Mouse (Mus musculus) hindbrain, postnatal 0 days (tissue): ENCODE measurements around the gene Umps. TPM values are rescaled to one million over a fixed set of nuclear protein-coding genes. Genes with fewer than 3 reads are reported as not detected.

Experiments
- ATAC-seq: fragments of 200-750 bp; cut with Nextera tagmentation; 2 replicates; pipeline ENCODE4 v1.8.0; 2017; ENCODE audit warnings: mild to moderate bottlenecking, moderate TSS enrichment, moderate library complexity
- DNase-seq: peaks from one replicate; pipeline ENCODE4 v3.0.0-alpha.2; 2015; ENCODE audit warnings: low spot score
- H3K27ac ChIP-seq: fragments of 300-500 bp; sonication (generic); 2 replicates; pipeline ENCODE4 v1.5.1; 2014; ENCODE audit warnings: mild to moderate bottlenecking
- H3K27me3 ChIP-seq: fragments of 300-500 bp; sonication (generic); 2 replicates; pipeline ENCODE4 v1.6.1; 2014; ENCODE audit warnings: low read length, mixed read lengths; ENCODE audit not compliant: insufficient read depth
- H3K36me3 ChIP-seq: fragments of 300-500 bp; sonication (generic); 2 replicates; pipeline ENCODE4 v1.6.1; 2014; ENCODE audit warnings: low read length, mixed read lengths; ENCODE audit not compliant: insufficient read depth
- H3K4me1 ChIP-seq: fragments of 300-500 bp; sonication (generic); 2 replicates; pipeline ENCODE4 v1.6.1; 2014; ENCODE audit warnings: antibody characterized with exemption, low read length, mixed read lengths; ENCODE audit not compliant: insufficient read depth
- H3K4me2 ChIP-seq: fragments of 300-500 bp; sonication (generic); 2 replicates; pipeline ENCODE4 v1.6.1; 2014; ENCODE audit warnings: low read depth, mild to moderate bottlenecking, low read length, moderate library complexity, mixed read lengths
- H3K4me3 ChIP-seq: fragments of 300-500 bp; sonication (generic); 2 replicates; pipeline ENCODE4 v1.5.1; 2014; ENCODE audit warnings: low read length
- H3K9ac ChIP-seq: fragments of 300-500 bp; sonication (generic); replicated peaks from 2 replicates; pipeline ENCODE4 v1.6.1; 2014; ENCODE audit warnings: mild to moderate bottlenecking, low read length, moderate library complexity, mixed read lengths
- H3K9me3 ChIP-seq: fragments of 300-500 bp; sonication (generic); 2 replicates; pipeline ENCODE4 v1.6.1; 2016; ENCODE audit warnings: low read length, mixed read lengths
- CTCF ChIP-seq: IDR thresholded peaks from 2 replicates; pipeline ENCODE4 v1.5.1; 2016; ENCODE audit warnings: antibody characterized with exemption, control low read depth, low read depth
- WGBS: fragments of 180-500 bp; shearing (Covaris S2); extraction: QIAGEN DNeasy Blood & Tissue Kit; methylation state at CpG from one replicate; pipeline ENCODE4 v1.1.7; 2014; 5-methylcytosine and 5-hydroxymethylcytosine counted together
- polyA plus RNA-seq: library from polyadenylated mRNA; unstranded; fragments of >200 nt; fragmentation: Nextera tagmentation; extraction: Ambion mirVana; gene quantifications from 2 replicates; pipeline ENCODE4 v1.2.1, GENCODE M21; 2015
- total RNA-seq: library from RNA; depleted of rRNA; stranded (reverse); fragments of >200 nt; gene quantifications from 2 replicates; pipeline ENCODE4 v1.2.3, GENCODE M21; 2014

Umps gene
- total and polyA plus RNA-seq, 2 experiments from 2014 or later, result 23.6 to 23.7 TPM

DNA sequence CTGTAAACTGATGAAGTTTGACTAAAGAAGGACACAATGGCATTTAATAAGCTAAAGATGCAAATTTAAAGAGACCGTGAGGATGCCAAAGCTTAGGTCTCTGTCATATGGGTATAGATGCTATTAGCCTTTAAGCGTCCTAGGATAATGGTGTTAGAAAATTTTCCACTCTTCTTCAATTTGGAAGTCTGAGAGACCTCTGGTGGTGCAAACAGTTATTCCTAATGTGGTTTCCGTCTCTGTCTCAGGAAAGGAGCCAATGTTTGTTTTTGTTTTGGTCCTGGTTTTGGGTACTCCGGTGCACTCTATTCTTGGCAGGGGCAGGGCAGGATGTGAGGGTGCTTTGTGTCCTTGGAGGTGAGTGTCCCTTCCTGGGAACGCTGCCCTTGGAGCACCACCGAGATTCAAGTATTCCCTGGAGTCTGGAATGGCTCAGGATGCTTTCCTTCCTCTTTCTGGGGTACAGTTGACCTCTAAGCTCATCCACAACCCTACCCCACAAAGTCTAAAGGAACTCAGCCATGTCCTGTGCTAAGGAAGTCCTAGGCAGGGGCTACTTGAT is 39.5 kb downstream of the Umps start:
- H3K4me2 ChIP-seq, result no peak overlapping the region
- no peaks in the 10 kb centered on the region for H3K9me3 ChIP-seq
- H3K27ac ChIP-seq, result no peak overlapping the region
- TF ChIP-seq CTCF, result peak; percentile 42
- no peak for DNase-seq
- H3K36me3 ChIP-seq, result no peaks in the 10 kb centered on the region
- no peaks in the 10 kb centered on the region for H3K27me3 ChIP-seq
- no peak overlapping the region for H3K4me3 ChIP-seq
- peaks cover 9% of the 10 kb centered on the region; the same call in 1 of the 2 replicates for H3K4me1 ChIP-seq
- no peak for ATAC-seq
- no peak overlapping the region for H3K9ac ChIP-seq
- 71% methylated on average over 6 of the region's 6 CpGs for WGBS

DNA sequence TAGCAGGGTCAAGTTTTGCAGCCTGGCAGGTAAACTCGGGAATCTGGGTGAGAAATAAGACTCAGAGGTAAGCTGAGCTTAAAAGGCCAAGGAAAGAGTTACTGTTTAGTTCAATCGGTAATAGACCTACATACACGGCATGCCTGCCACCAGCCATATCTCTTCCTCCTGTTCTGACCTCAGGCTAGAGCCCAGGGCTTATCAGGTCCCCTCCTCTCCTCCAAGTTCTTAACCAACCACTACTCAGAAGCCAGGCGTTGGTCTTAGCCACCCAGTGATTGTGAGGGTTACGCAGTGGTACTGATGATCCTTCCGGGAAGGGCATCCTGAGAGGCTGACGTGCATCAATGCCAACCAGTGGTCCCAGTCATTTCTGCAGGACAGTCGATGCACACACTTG is 43.1 kb downstream of the Umps start:
- no peak for ATAC-seq
- H3K4me2 ChIP-seq, result no peak overlapping the region
- H3K36me3 ChIP-seq, result no peaks in the 10 kb centered on the region
- H3K4me3 ChIP-seq, result no peak overlapping the region
- no peak for TF ChIP-seq CTCF
- no peaks in the 10 kb centered on the region for H3K9me3 ChIP-seq
- no peak overlapping the region for H3K27ac ChIP-seq
- no peaks in the 10 kb centered on the region for H3K27me3 ChIP-seq
- H3K9ac ChIP-seq, result no peak overlapping the region
- no peak for DNase-seq
- H3K4me1 ChIP-seq, result peaks cover 2% of the 10 kb centered on the region; the same call in 1 of the 2 replicates
- WGBS, result 93% methylated on average over 8 of the region's 8 CpGs

DNA sequence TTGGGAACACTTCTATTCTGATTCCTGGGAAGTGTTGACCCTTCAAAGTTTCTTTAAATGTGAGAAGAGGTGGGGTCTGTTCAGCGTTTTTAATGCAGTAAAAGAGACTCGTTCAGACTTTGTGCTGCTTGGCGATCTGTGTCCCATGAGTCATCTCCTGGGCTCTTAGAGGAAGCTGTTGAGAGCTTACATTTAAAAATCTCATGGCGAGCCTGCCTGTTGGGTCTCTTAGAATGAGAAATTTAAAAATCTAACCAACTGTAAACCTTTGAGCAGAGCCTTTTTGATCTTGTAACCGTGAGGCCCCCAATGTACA is 43.9 kb downstream of the Umps start:
- WGBS, result 71% methylated on average over 5 of the region's 5 CpGs

DNA sequence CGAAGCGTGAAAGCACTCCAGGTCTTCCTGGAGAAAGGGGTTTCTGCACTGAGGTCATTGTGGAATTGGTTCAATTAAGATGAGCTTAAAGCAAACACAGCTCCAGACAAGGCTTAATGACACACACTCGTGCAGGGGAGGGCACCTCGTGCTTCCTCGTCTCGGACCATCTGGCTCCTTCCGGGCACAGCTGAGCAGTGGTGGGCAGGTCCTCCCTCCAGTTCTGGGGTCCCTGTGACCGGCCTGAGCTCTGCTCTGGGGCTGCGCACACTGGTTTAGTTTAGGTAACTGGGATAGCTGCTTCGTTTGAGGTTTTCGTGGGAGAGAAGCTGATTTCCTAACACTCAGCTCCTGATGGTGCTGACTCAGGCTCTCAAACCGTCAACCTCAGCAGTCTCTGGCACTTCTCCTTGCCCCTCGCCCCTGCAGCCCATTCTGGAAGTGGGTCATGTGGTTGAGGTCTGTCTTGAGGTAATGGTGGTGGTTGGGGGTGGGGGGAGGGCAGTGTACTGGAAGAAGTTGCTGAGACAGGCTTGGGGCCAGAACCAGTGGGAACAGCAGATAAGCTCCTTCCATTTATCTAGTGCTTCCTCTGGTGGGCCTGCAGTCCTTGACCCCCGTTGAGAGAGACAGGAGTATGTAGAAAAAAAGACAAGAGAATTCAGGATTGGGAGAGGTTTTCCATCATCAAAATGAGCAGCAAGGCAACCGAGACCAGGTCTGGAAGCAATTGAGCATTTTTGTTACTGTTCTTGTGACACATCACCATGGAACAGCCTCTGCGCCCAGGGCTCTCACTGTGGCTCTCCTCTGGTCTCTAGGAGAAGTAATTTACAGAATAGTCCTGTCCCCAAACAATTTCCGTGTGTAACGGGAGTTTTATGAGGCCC is 44.5 kb downstream of the Umps start:
- peak; percentile 37 for DNase-seq
- 52% methylated on average over 18 of the region's 18 CpGs for WGBS

More for the DNA sequence above, 43.9 kb downstream of the Umps start:
- Histone ChIP-seq H3K9me3 (no peaks in the 10 kb centered on the region), H3K4me3 (no peak overlapping the region), H3K27ac (peak overlapping the region; percentile 26; the same call in 1 of the 2 replicates), H3K4me1 (no peaks in the 10 kb centered on the region), H3K36me3 (no peaks in the 10 kb centered on the region), H3K27me3 (no peaks in the 10 kb centered on the region), H3K9ac (no peak overlapping the region), H3K4me2 (no peak overlapping the region)
- no peak for TF ChIP-seq CTCF
- ATAC-seq, result no peak
- DNase-seq, result no peak

DNA sequence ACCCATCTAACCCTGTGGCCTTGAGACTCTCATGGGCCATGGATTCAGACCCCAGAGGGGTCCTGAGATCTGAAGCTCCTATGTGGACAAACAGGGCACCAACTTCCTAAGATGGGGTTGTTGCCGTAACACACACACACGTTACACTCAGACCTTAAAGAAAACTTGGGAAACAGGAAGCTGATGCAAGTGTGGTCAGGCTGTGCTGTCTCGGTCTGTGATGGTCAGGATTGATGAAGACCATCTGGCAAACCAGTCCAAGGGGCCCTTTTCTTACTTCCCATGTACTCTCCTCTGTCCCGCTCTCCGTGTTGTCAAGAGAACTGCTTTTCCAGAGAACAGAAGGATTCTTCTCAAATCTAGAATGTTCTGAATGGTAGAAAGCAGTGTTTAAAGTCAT is 45.3 kb downstream of the Umps start:
- Histone ChIP-seq H3K4me2 (no peak overlapping the region), H3K27me3 (no peaks in the 10 kb centered on the region), H3K9ac (no peak overlapping the region), H3K9me3 (no peaks in the 10 kb centered on the region), H3K4me1 (0 out of 2 replicates have a peak, but pooled peaks cover 2% of the 10 kb centered on the region), H3K4me3 (no peak overlapping the region), H3K36me3 (no peaks in the 10 kb centered on the region), H3K27ac (peak overlapping the region; percentile 15; the same call in 1 of the 2 replicates)
- no peak for TF ChIP-seq CTCF
- DNase-seq, result no peak
- 89% methylated on average over 5 of the region's 5 CpGs for WGBS
- ATAC-seq, result no peak

More for the DNA sequence above, 44.5 kb downstream of the Umps start:
- H3K27me3 ChIP-seq, result no peaks in the 10 kb centered on the region
- no peaks in the 10 kb centered on the region for H3K4me1 ChIP-seq
- no peak overlapping the region for H3K9ac ChIP-seq
- no peak overlapping the region for H3K4me3 ChIP-seq
- H3K27ac ChIP-seq, result peak overlapping the region; percentile 26; the same call in 1 of the 2 replicates
- no peaks in the 10 kb centered on the region for H3K9me3 ChIP-seq
- H3K36me3 ChIP-seq, result no peaks in the 10 kb centered on the region
- no peak for TF ChIP-seq CTCF
- H3K4me2 ChIP-seq, result no peak overlapping the region
- peak; percentile 86 for ATAC-seq

DNA sequence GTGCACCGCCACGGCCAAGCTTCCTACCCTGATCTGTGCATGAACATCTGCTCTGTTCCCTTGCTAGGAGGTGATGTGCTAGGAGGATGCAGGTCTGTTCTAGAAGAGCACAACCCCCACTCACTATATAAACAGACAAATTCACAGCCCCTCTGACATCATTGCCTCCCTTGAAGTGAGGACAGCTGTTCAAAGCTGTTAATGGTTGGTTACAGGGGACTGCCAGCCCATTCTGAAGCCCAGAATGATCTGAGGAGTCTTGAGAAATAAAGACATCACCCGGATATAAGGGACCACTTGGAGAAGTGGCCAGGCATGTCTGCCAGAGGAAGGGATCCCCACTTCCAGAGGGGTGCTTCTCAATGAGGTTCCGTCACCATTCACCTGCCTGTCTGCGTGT is 48.9 kb downstream of the Umps start:
- TF ChIP-seq CTCF, result no peak
- DNase-seq (no peak), ATAC-seq (no peak)
- Histone ChIP-seq H3K4me1 (0 out of 2 replicates have a peak, but pooled peaks cover 2% of the 10 kb centered on the region), H3K9me3 (no peaks in the 10 kb centered on the region), H3K27ac (no peak overlapping the region), H3K9ac (no peak overlapping the region), H3K27me3 (no peaks in the 10 kb centered on the region), H3K36me3 (no peaks in the 10 kb centered on the region), H3K4me2 (no peak overlapping the region), H3K4me3 (no peak overlapping the region)
- WGBS, result 89% methylated on average over 5 of the region's 5 CpGs

DNA sequence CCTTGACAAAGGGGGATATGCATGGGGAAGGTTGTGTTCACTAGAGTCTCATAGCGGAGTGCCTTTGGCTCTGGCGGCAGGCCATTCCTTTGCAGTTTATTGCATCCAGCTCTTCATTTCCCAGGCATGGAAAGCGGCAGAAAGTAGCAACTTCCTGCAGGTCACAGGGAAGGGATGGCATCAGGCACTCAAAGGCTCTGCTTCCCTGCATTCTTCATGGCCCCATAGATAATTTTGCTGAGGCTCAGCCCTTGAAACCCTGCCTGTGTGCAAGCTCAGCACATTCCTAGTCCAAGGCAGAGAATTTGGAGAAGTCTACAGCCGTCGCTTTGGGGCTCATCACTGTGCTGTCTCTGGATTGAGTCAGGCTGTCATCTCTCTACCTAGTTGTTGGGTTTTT is 49.4 kb downstream of the Umps start:
- Histone ChIP-seq H3K9me3 (no peaks in the 10 kb centered on the region), H3K27me3 (no peaks in the 10 kb centered on the region), H3K4me1 (0 out of 2 replicates have a peak, but pooled peaks cover 2% of the 10 kb centered on the region), H3K4me3 (no peak overlapping the region), H3K27ac (peak overlapping the region; percentile 57), H3K9ac (no peak overlapping the region), H3K4me2 (no peak overlapping the region), H3K36me3 (no peaks in the 10 kb centered on the region)
- no peak for ATAC-seq
- TF ChIP-seq CTCF, result no peak
- 62% methylated on average over 5 of the region's 5 CpGs for WGBS
- no peak for DNase-seq
